Mouse (Mus musculus): ENCODE data around the gene Sorl1. TPM values are rescaled to one million over a fixed set of nuclear protein-coding genes. Genes with fewer than 3 reads are reported as not detected.

The Sorl1 gene
- polyA plus RNA-seq, 1 experiment: under 0.01 TPM

DNA sequence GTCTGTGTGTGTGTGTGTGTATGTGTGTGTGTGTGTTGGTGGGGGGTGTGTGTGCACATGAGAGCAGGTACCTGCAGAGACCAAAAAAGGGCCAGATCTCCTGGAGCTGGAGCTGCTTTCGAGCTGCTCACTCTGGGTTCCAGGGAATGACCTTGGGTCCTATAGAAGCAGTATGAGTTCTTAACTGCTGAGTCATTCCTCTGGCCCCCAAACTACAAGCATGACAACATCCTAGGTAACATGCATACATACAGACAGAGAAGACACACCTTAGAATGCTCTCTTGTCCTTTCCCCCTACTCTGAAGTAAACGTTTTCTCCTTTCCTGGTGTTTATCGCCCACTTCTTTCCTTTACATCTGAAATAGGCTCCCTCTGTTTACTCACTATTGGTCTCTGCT is 32.5 kb upstream of the Sorl1 start:
- TF ChIP-seq TAL1 (IDR thresholded peaks at IDR 0.05; ENCODE audit: low read length): no peak
- no peaks in the 10 kb centered on the region for H3K9me3 ChIP-seq (ENCODE audit: control insufficient read depth, low read length)
- no peaks in the 10 kb centered on the region for H3K4me1 ChIP-seq (ENCODE audit: control insufficient read depth)
- no peaks in the 10 kb centered on the region for H3K27me3 ChIP-seq (ENCODE audit: control insufficient read depth)
- no peaks in the 10 kb centered on the region for H3K36me3 ChIP-seq (ENCODE audit: control insufficient read depth)
- no peak overlapping the region for H3K4me3 ChIP-seq (replicated peaks)

DNA sequence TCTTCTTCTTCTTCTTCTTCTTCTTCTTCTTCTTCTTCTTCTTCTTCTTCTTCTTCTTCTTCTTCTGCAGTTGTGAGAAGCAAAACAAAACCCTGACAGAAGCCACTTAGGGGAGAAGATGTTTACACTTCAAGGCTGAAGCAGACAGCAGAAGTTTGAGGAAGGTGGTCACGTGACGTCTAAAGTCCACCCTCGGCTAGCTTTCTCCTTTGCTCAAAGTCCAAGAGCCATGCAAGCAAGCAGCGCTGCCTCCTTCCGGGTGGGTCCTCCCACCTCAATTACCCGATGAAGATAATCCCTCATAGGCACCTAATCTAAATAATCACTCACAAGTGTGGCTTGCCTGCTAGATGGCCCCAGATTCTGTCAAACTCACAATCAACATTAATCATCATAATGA is 30.6 kb upstream of the Sorl1 start:
- Histone ChIP-seq H3K4me1 (ENCODE audit: control insufficient read depth) (no peaks in the 10 kb centered on the region), H3K9me3 (ENCODE audit: control insufficient read depth, low read length) (no peaks in the 10 kb centered on the region), H3K27me3 (ENCODE audit: control insufficient read depth) (no peaks in the 10 kb centered on the region), H3K36me3 (ENCODE audit: control insufficient read depth) (no peaks in the 10 kb centered on the region), H3K4me3 (replicated peaks) (no peak overlapping the region)
- TF ChIP-seq TAL1 (IDR thresholded peaks at IDR 0.05; ENCODE audit: low read length) (no peak), GATA1 (IDR thresholded peaks at IDR 0.05; ENCODE audit: low read length) (no peak)

DNA sequence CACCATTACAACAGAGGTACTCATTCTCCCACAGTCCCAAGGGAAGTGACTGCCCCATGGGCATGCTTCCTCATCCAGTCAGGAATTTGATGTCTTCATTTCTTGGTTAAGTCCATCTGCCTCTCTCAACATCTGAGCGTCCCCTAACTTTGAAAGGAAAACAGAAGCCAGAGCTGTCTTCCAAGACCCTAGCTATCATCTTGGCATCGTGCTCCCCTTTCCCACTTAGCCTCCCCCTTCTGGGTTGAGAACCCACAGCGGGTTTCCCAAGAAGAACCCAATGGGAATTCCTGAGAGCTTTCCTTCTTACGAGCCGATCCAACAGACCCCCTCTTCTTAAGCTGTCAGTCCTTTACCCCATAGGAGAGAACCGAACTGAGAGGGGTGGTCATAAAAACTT is 24.7 kb upstream of the Sorl1 start:
- Histone ChIP-seq H3K36me3 (ENCODE audit: control insufficient read depth) (no peaks in the 10 kb centered on the region), H3K9me3 (ENCODE audit: control insufficient read depth, low read length) (no peaks in the 10 kb centered on the region), H3K4me3 (replicated peaks) (no peak overlapping the region), H3K27me3 (ENCODE audit: control insufficient read depth) (no peaks in the 10 kb centered on the region), H3K4me1 (ENCODE audit: control insufficient read depth) (no peaks in the 10 kb centered on the region)
- TF ChIP-seq TAL1 (IDR thresholded peaks at IDR 0.05; ENCODE audit: low read length): no peak
- TF ChIP-seq GATA1 (IDR thresholded peaks at IDR 0.05; ENCODE audit: low read length): no peak

DNA sequence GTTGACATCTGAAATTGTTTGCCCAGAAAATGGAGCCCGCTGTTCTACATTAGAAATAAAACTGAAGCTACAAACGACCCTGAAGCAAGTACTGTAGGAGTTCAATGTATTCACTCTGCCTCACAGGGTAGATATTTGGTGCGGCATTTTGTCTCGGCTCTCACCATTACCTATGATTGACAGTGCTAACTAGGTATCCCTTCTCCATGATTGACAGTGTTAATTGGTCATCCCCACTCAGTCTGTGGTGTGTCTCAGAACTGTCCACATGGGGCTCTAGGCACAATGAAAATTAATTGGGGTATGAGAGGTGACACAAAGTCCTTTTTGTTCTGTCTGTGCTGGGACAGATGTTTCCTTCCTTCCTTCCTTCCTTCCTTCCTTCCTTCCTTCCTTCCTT is 23.9 kb upstream of the Sorl1 start:
- H3K27me3 ChIP-seq (ENCODE audit: control insufficient read depth): no peaks in the 10 kb centered on the region
- H3K4me3 ChIP-seq (replicated peaks): no peak overlapping the region
- H3K4me1 ChIP-seq (ENCODE audit: control insufficient read depth): no peaks in the 10 kb centered on the region
- no peaks in the 10 kb centered on the region for H3K9me3 ChIP-seq (ENCODE audit: control insufficient read depth, low read length)
- no peaks in the 10 kb centered on the region for H3K36me3 ChIP-seq (ENCODE audit: control insufficient read depth)
- TF ChIP-seq GATA1 (IDR thresholded peaks at IDR 0.05; ENCODE audit: low read length): no peak
- TF ChIP-seq TAL1 (IDR thresholded peaks at IDR 0.05; ENCODE audit: low read length): no peak

DNA sequence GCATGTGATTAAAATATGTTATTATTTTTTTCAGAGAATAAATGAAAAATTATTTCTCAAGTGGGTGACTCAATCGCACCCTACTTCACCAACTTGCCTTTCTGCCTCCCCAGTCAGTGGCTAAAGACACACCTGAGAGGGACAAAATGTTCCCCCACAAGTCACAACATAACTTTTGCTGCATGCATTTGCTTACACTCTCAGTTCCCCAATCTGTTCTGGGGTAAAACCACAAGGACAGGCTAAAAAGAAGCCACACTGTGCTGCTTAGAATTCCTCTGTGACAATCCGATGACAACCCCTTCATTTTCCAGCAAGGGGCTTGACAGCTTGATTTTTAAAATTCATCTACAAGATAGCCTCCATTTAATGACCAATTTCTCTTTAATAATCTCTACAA is 22.4 kb upstream of the Sorl1 start:
- no peaks in the 10 kb centered on the region for H3K27me3 ChIP-seq (ENCODE audit: control insufficient read depth)
- H3K36me3 ChIP-seq (ENCODE audit: control insufficient read depth): no peaks in the 10 kb centered on the region
- no peaks in the 10 kb centered on the region for H3K4me1 ChIP-seq (ENCODE audit: control insufficient read depth)
- no peaks in the 10 kb centered on the region for H3K9me3 ChIP-seq (ENCODE audit: control insufficient read depth, low read length)
- TF ChIP-seq GATA1 (IDR thresholded peaks at IDR 0.05; ENCODE audit: low read length): no peak
- no peak for TF ChIP-seq TAL1 (IDR thresholded peaks at IDR 0.05; ENCODE audit: low read length)
- H3K4me3 ChIP-seq (replicated peaks): no peak overlapping the region

DNA sequence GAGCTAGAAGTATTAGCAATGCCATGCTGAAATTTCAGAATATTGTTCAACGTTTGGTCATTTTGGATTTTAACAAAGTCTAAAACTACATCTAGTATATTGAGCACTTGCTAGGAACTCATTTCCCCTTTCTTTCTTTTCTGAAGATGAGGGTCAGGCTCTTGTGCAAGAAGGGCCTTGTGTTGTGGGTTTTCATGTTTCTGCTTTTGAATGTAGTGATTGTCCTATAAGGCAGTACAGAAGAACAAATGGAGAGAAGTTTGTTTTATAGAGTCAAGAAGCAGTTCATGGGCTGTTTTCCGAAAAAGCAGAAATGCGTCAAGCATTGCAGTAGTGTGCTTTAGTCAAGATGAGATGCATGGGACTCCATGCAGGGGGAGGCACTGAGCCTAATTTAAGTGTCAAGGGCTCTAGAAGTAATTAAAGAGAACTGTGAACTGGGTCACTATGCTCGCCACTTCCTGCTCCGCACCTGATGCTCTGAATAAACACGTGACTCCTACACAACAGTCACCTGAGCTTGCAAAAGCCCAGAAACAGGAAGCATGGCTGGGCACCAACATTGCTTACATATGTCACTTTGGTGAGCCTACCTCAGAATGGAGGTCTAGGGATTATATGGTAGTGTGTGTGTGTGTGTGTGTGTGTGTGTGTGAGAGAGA is 17.6 kb upstream of the Sorl1 start:
- H3K36me3 ChIP-seq (ENCODE audit: control insufficient read depth): no peaks in the 10 kb centered on the region
- no peaks in the 10 kb centered on the region; the same call in 1 of the 2 replicates for H3K9me3 ChIP-seq (ENCODE audit: control insufficient read depth, low read length)
- H3K4me1 ChIP-seq (ENCODE audit: control insufficient read depth): no peaks in the 10 kb centered on the region
- no peaks in the 10 kb centered on the region for H3K27me3 ChIP-seq (ENCODE audit: control insufficient read depth)
- H3K4me3 ChIP-seq (replicated peaks): no peak overlapping the region
- no peak for TF ChIP-seq TAL1 (IDR thresholded peaks at IDR 0.05; ENCODE audit: low read length)
- TF ChIP-seq GATA1 (IDR thresholded peaks at IDR 0.05; ENCODE audit: low read length): no peak

DNA sequence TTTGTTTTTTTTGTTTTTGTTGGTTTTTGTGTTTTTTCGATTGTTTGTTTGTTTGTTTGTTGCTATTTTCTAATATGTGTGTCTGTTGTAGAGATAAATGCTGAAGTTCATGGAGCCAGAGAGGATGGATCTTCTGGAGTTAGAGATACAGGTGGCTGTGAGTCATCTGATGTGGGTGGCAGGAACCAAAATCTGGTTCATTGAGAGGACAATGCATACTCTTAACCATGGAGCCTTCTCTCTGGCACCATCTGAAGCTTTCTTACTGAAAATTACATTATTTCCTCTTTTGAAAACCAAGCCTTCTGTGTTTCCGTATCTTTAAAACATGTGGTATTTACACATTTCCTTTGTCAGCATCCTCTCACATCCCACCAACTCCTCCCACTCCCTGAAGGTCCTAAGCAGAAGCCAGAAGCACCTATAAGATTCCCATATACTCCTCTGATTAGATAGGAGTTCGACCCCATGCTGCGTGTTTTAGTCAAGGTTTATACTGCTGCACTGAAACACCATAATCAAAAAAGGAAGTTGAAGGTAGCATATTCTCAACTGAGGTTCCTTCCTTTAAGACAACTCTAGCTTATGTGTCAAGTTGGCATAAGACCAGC is 14.3 kb upstream of the Sorl1 start:
- H3K9me3 ChIP-seq (ENCODE audit: control insufficient read depth, low read length): no peaks in the 10 kb centered on the region; the same call in 1 of the 2 replicates
- TF ChIP-seq GATA1 (IDR thresholded peaks at IDR 0.05; ENCODE audit: low read length) (no peak), TAL1 (IDR thresholded peaks at IDR 0.05; ENCODE audit: low read length) (no peak)
- no peak overlapping the region for H3K4me3 ChIP-seq (replicated peaks)

DNA sequence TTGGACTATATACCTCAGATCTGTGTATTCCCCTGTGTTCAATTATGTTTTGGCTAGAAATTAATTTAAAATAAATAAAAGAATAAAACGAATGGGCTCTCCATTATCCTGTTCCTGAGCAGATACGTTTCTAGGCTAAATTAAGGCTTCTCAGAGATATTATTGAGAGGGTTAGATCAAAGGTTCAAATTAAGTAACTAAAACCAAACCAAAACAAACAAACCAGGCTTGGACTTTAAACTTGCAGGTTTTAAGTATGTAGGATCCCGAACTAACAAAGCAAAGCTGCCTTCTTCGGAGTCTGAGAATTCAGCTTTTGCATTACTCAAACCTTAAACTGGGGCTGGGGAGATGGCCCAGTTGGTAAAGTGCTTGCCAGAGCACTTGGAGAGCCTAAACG is 13.5 kb upstream of the Sorl1 start:
- no peak for TF ChIP-seq TAL1 (IDR thresholded peaks at IDR 0.05; ENCODE audit: low read length)
- no peak for TF ChIP-seq GATA1 (IDR thresholded peaks at IDR 0.05; ENCODE audit: low read length)
- Histone ChIP-seq H3K4me3 (replicated peaks) (no peak overlapping the region), H3K9me3 (ENCODE audit: control insufficient read depth, low read length) (no peaks in the 10 kb centered on the region; the same call in 1 of the 2 replicates), H3K27me3 (ENCODE audit: control insufficient read depth) (no peaks in the 10 kb centered on the region), H3K36me3 (ENCODE audit: control insufficient read depth) (no peaks in the 10 kb centered on the region), H3K4me1 (ENCODE audit: control insufficient read depth) (no peaks in the 10 kb centered on the region)

More for the DNA sequence above, 14.3 kb upstream of the Sorl1 start:
- H3K27me3 ChIP-seq (ENCODE audit: control insufficient read depth): no peaks in the 10 kb centered on the region
- H3K4me1 ChIP-seq (ENCODE audit: control insufficient read depth): no peaks in the 10 kb centered on the region
- H3K36me3 ChIP-seq (ENCODE audit: control insufficient read depth): no peaks in the 10 kb centered on the region

DNA sequence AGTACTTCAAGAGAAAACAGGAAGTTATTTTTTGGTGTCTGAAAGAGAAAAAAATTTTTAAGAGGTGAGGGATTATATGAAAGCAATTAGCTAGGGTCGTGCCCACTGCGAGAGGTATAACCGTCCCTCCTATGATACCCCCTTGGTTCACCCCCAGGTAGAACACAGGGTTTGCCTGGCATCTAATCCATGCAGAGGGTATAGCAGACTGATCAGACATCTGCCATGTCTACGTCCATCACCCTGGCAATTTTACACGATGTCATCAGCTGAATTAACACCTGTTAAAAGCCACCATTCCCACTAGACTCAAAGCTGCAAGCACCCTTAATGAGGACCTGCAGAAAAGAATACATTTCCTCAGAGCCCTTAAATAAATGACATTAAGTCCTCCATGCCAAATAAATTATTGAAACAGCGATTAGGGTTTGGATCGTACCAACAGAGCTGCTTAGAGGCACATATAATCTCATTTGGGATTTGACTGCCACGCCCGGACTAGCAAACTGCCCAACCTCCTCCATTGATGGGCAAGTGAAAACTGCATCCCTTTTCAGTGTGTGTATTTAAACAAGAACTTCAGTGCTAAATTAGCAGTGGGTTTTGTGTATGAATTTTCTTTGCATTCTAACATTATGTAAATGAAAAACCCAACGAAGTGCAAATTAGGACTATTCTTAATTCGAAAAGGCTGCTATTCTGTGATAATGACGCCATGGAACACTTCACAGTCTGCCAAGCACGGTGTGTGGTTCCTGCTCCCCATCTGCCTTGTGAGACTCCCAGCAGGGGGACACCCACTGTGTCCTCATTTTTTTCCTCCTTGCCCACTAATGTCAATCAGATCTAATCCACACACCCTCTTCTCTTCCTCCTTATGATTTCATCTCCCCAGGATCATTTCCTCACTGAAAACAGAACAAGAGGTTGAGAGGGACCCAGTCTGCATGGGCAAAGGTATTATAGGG is 7.0 kb upstream of the Sorl1 start:
- Histone ChIP-seq H3K36me3 (ENCODE audit: control insufficient read depth) (no peaks in the 10 kb centered on the region), H3K27me3 (ENCODE audit: control insufficient read depth) (no peaks in the 10 kb centered on the region), H3K4me1 (ENCODE audit: control insufficient read depth) (no peaks in the 10 kb centered on the region), H3K9me3 (ENCODE audit: control insufficient read depth, low read length) (no peaks in the 10 kb centered on the region), H3K4me3 (replicated peaks) (no peak overlapping the region)
- TF ChIP-seq GATA1 (IDR thresholded peaks at IDR 0.05; ENCODE audit: low read length) (no peak), TAL1 (IDR thresholded peaks at IDR 0.05; ENCODE audit: low read length) (no peak)
